Mouse (Mus musculus) midbrain, embryonic 14.5 days (tissue): ENCODE data around the gene She. TPM values are rescaled to one million over a fixed set of nuclear protein-coding genes. Genes with fewer than 3 reads are reported as not detected.

Experiments used
- ATAC-seq: fragments of 200-750 bp; cut with Nextera tagmentation; 2 replicates; pipeline ENCODE4 v1.8.0; 2017; ENCODE audit warnings: moderate number of reproducible peaks, moderate library complexity; ENCODE audit not compliant: low FRiP score, low TSS enrichment
- DNase-seq: peaks from one replicate; pipeline ENCODE4 v3.0.0-alpha.2; 2015
- H3K27ac ChIP-seq: fragments of 300-500 bp; sonication (generic); replicated peaks from 2 replicates; pipeline ENCODE4 v1.5.1; 2014; ENCODE audit warnings: mild to moderate bottlenecking, low read depth, low read length, moderate library complexity
- H3K27me3 ChIP-seq: fragments of 300-500 bp; sonication (generic); 2 replicates; pipeline ENCODE4 v1.6.1; 2014; ENCODE audit warnings: low read length, control low read depth, mixed read lengths; ENCODE audit not compliant: control insufficient read depth, insufficient read depth
- H3K36me3 ChIP-seq: fragments of 300-500 bp; sonication (generic); 2 replicates; pipeline ENCODE4 v1.6.1; 2014; ENCODE audit warnings: low read length, control low read depth; ENCODE audit not compliant: control insufficient read depth, insufficient read depth
- H3K4me1 ChIP-seq: fragments of 300-500 bp; sonication (generic); 2 replicates; pipeline ENCODE4 v1.6.1; 2014; ENCODE audit warnings: mild to moderate bottlenecking, antibody characterized with exemption, low read length, control low read depth; ENCODE audit not compliant: control insufficient read depth, insufficient read depth
- H3K4me2 ChIP-seq: fragments of 300-500 bp; sonication (generic); 2 replicates; pipeline ENCODE4 v1.6.1; 2014; ENCODE audit warnings: mild to moderate bottlenecking, low read length, moderate library complexity
- H3K4me3 ChIP-seq: fragments of 300-500 bp; sonication (generic); replicated peaks from 2 replicates; pipeline ENCODE4 v1.5.1; 2014; ENCODE audit warnings: low read depth, low read length
- H3K9ac ChIP-seq: fragments of 300-500 bp; sonication (generic); replicated peaks from 2 replicates; pipeline ENCODE4 v1.6.1; 2014; ENCODE audit warnings: mild to moderate bottlenecking, low read length, moderate library complexity
- H3K9me3 ChIP-seq: fragments of 300-500 bp; sonication (generic); 2 replicates; pipeline ENCODE4 v1.6.1; 2016; ENCODE audit warnings: low read length, control low read depth, mixed read lengths; ENCODE audit not compliant: control insufficient read depth
- WGBS: fragments of 180-500 bp; shearing (Covaris S2); extraction: QIAGEN DNeasy Blood & Tissue Kit; methylation state at CpG from one replicate; pipeline ENCODE4 v1.1.7; 2014; 5-methylcytosine and 5-hydroxymethylcytosine counted together
- polyA plus RNA-seq: library from polyadenylated mRNA; unstranded; fragments of >200 nt; fragmentation: Nextera tagmentation; extraction: Ambion mirVana; gene quantifications from 2 replicates; pipeline ENCODE4 v1.2.1, GENCODE M21; 2014

She gene
- polyA plus RNA-seq, 1 experiment from 2014 or later: 2.0 TPM

DNA sequence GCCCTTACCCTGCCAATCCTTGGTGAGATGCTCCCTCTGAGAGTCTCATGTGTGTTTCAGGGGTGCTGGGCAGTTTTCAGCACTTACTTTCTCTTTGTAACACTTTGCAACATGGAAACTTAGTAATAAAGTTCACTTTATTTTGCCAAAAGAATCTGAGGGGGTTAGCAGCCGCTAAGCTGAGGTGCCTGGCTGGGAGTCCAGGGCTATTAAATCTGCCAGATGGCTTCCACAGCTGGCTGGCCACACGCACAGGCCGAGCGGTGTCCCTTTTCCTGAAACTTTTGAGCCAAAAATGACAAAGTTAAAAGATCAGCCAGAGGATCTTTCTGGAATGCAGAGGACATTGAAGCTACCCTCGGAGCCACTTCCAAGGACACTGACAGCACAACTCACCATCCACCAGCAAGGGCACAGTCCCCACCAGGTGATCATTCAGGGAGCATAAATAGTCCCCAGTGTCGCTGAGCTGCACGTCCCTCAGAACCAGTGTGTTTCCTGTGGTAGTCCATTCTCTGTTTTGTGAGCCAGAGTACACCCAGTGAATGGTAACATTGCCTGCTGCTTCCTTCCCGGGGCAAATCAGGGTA lies 58.8 kb downstream of the She start:
- WGBS: 82% methylated on average over 8 of the region's 8 CpGs
- ATAC-seq (no peak), DNase-seq (no peak)
- Histone ChIP-seq H3K4me2 (no peak overlapping the region), H3K4me1 (no peaks in the 10 kb centered on the region), H3K27ac (no peak overlapping the region), H3K27me3 (no peaks in the 10 kb centered on the region), H3K9me3 (no peaks in the 10 kb centered on the region), H3K36me3 (no peaks in the 10 kb centered on the region), H3K4me3 (no peak overlapping the region), H3K9ac (no peak overlapping the region)

DNA sequence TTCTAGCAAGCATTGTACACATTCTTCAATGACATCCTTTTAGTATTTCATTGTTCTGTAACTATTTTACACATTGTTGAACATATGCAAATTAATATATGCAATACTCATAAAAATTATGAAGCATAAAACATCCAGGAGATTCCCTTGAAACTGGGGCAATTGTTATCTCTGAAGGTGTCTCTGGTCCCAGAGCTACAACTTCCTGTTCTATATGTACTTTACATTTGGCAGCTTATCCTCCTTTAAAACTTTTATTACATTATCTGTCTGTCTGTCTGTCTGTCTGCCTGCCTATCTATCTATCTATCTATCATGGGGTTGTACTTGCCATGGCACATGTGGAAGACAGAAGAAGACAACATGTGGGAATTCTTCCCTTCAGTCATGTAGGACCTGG lies 60.5 kb downstream of the She start:
- ATAC-seq (no peak), DNase-seq (no peak)
- Histone ChIP-seq H3K4me2 (no peak overlapping the region), H3K27ac (no peak overlapping the region), H3K36me3 (no peaks in the 10 kb centered on the region), H3K4me1 (no peaks in the 10 kb centered on the region), H3K9me3 (no peaks in the 10 kb centered on the region), H3K9ac (no peak overlapping the region), H3K27me3 (no peaks in the 10 kb centered on the region), H3K4me3 (no peak overlapping the region)

DNA sequence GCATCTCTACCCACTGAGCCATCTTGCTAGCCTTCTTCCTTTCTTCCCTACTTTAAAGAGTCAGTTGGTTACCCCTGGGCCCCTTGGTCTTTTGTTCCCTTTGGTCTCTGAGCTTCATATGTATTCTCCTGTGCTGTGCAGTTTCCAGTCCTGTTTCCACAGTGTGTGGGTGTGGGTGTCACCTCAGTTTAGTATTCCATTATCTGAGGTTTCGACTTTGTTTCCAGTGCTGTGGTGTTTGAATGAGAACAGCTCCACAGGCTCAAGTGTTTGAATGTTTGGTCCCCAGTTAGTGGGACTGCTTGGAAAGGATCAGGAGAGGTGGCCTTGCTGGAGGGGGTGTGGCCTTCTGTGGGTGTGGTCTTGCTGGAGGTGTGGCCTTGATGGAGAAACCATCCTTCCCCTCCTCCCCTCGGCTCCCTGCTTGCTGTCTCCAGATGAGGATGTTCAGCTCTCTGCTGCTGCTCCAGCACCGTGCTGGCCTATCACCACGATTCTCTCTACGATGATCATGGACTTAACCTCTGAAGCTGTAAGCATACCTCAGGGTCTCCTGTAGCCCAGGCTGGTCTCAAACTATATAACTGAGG lies 61.4 kb downstream of the She start:
- DNase-seq (no peak), ATAC-seq (no peak)
- Histone ChIP-seq H3K27ac (no peak overlapping the region), H3K4me1 (no peaks in the 10 kb centered on the region), H3K27me3 (no peaks in the 10 kb centered on the region), H3K4me2 (no peak overlapping the region), H3K9ac (no peak overlapping the region), H3K9me3 (no peaks in the 10 kb centered on the region), H3K4me3 (no peak overlapping the region), H3K36me3 (no peaks in the 10 kb centered on the region)
- WGBS: 88% methylated on average over 5 of the region's 5 CpGs

DNA sequence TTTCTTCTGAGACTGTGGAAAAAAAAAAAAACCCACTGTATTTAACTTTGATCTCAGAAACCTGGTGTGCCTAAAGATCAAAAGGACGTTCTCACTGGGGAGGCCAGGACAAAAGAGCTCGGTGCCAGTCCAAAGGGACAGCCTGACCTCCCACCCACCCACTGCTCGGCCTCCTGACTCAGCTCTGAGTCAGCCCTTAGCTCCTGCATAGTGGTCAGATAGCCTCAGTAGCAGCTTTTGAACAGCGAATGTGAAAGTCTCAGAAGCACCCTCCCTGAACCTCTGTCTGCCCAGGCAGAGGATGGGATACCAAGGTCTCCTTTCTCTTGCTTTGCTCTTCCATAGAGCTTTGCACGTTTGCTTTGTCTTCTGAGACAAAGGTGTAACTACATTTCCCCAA lies 65.4 kb downstream of the She start:
- H3K27ac ChIP-seq: no peak overlapping the region
- H3K27me3 ChIP-seq: no peaks in the 10 kb centered on the region
- DNase-seq (no peak), ATAC-seq (no peak)
- WGBS: 18% methylated on average over 5 of the region's 5 CpGs
- H3K4me1 ChIP-seq: no peaks in the 10 kb centered on the region
- no peak overlapping the region for H3K4me2 ChIP-seq
- H3K9ac ChIP-seq: no peak overlapping the region
- H3K4me3 ChIP-seq: no peak overlapping the region
- no peaks in the 10 kb centered on the region for H3K36me3 ChIP-seq
- H3K9me3 ChIP-seq: no peaks in the 10 kb centered on the region

DNA sequence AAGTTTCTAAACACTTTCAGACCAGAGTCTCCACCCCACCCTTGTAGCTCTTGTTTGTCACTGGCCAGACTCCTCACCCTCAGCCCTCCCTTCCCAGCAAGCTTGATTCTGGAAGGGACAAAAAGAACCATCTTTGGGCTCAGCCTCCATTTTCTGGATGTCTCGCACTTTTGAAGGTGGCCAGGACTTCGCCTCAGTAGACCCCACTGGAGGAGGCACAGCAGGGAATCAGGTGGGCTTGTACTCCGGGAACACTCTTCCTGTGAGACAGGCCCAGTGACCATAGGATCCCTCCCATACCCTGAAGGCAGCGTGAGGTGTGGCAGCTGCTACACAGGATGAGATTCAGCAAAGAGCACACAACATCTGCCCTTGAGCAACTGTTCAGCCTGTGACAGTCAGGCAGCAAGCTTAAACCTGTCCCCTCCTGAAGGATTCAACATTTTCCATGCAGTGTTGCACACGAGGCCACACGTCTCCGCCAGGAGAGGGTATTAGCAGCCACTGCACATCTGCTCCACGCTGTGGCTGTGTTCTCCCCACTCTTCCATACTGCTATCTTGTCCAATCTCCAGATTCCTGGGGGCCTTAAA lies 66.1 kb downstream of the She start:
- Histone ChIP-seq H3K4me3 (no peak overlapping the region), H3K36me3 (no peaks in the 10 kb centered on the region), H3K9me3 (no peaks in the 10 kb centered on the region), H3K9ac (no peak overlapping the region), H3K4me2 (no peak overlapping the region), H3K27me3 (no peaks in the 10 kb centered on the region), H3K27ac (no peak overlapping the region), H3K4me1 (no peaks in the 10 kb centered on the region)
- WGBS: 60% methylated on average over 8 of the region's 8 CpGs
- DNase-seq: no peak
- ATAC-seq: no peak

DNA sequence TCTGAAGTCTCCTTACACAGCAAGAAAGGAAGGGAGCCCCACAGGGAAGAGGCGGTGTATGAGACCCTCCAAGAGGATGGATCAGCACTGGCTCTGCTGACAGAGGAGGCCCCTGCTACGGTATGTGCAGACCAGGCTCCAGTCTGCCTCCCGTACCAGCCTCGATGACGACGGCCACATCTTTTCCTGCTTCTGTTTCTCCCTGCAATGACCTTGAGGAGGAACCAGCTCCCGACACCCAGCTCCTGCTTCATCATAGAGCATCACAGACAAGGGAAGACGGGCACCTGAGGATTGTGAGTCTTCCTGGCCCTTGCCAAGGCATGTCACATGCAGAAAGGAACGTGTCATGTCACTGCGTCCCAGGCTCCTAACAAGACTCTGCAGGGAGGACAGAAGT lies 66.8 kb downstream of the She start:
- Histone ChIP-seq H3K4me2 (no peak overlapping the region), H3K27me3 (no peaks in the 10 kb centered on the region), H3K9me3 (no peaks in the 10 kb centered on the region), H3K27ac (no peak overlapping the region), H3K9ac (no peak overlapping the region), H3K4me1 (no peaks in the 10 kb centered on the region), H3K36me3 (no peaks in the 10 kb centered on the region), H3K4me3 (no peak overlapping the region)
- WGBS: 82% methylated on average over 10 of the region's 10 CpGs
- ATAC-seq: no peak
- DNase-seq: no peak

DNA sequence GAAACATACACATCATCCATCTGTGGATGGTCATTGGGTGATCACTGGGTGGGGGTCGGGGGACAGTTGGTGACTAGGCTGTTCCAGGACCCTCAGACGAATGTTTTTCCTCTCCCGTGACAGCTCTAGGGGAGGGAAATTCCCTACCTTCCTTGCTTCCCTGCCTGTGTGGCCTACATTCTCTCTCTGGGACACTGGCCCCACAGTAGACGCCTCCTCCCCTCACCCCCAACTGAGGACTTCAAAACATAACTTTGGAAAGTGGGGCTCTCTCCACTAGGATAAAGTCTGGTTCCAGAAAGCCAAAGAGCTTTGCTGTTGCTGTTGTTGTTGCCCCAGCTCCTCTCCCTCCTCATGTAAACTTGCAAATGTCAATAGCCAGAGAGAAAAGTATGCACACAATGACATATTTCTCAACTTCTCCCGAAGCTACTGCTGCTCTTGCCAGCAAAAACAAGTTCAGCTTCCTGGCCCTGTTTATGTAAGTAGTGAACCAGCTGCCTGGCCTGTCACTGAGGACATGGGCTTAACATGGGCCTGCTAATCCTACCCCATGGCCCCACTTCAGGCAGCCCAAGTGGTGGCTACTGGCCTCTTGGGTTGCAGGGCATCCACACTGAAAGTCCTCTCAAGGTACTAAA lies 67.8 kb downstream of the She start:
- DNase-seq: no peak
- Histone ChIP-seq H3K9me3 (no peaks in the 10 kb centered on the region), H3K4me2 (no peak overlapping the region), H3K27ac (no peak overlapping the region), H3K4me3 (no peak overlapping the region), H3K4me1 (no peaks in the 10 kb centered on the region), H3K9ac (no peak overlapping the region), H3K36me3 (no peaks in the 10 kb centered on the region), H3K27me3 (no peaks in the 10 kb centered on the region)
- 74% methylated on average over 5 of the region's 5 CpGs for WGBS
- ATAC-seq: no peak

DNA sequence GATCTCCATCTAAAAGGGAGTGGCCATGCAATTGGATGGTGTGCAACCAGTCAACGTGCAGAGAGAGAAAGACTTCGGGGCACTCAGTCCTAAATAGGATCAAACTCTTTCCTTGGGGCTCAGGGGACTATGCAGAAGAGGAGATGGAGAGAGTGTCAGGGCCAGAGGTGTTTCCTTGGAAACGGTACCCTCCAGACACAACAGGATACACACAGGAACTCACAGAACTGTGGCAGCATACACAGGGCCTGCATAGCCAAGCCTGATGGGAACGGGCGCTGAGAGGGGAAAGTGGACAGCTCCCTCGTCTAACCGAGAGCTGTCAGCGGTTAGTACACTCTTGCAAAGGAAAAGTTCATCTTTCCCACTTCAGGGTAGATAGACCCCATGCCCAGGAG lies 68.3 kb downstream of the She start:
- ATAC-seq: no peak
- no peak for DNase-seq
- Histone ChIP-seq H3K36me3 (no peaks in the 10 kb centered on the region), H3K27me3 (no peaks in the 10 kb centered on the region), H3K4me1 (no peaks in the 10 kb centered on the region), H3K4me3 (no peak overlapping the region), H3K27ac (no peak overlapping the region), H3K9me3 (no peaks in the 10 kb centered on the region), H3K9ac (no peak overlapping the region), H3K4me2 (no peak overlapping the region)
- WGBS: 69% methylated on average over 8 of the region's 8 CpGs

DNA sequence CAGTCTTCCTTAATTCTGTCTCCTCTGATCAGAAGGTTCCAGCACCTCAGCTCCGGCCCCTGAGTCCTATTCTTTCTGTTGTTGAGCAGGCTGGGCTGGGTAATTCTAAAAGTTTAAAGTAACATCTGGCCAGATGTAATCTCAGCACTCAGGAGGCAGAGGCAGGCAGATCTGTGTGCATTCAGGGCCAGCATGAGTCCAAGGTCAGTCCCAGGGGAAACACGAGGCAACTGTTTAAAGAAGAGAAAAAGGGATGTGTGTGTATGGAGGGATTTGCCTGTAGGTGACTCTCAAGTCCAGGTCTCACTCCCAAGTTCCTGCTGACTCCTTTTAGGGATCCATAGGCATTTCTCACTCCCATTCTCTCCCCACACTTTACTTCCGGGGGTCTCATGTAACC lies 76.7 kb downstream of the She start:
- WGBS: 82% methylated on average over 3 of the region's 3 CpGs
- H3K36me3 ChIP-seq: no peaks in the 10 kb centered on the region
- H3K4me1 ChIP-seq: 0 out of 2 replicates have a peak, but pooled peaks cover 2% of the 10 kb centered on the region
- H3K9ac ChIP-seq: no peak overlapping the region
- H3K27ac ChIP-seq: no peak overlapping the region
- ATAC-seq (no peak), DNase-seq (no peak)
- peaks cover 18% of the 10 kb centered on the region for H3K27me3 ChIP-seq
- no peaks in the 10 kb centered on the region for H3K9me3 ChIP-seq
- H3K4me2 ChIP-seq: no peak overlapping the region
- H3K4me3 ChIP-seq: no peak overlapping the region
